Mouse (Mus musculus) lung, postnatal 36 days (tissue): ENCODE data around the gene Fbxw9.
"Not testable (repeated sequence)": the region's sequence is repeated elsewhere in the genome, so short reads cannot be mapped to it uniquely, and the experiment has no call there.

Experiments
- DNase-seq: peaks from one replicate; pipeline ENCODE4 v3.0.0; 2022; ENCODE audit warnings: mixed read lengths

Fbxw9 gene

GRCm38 (mm10) chr8:85037681-85038531 is 21.9 kb upstream of the Fbxw9 start:
- peak; percentile 52 for DNase-seq

GRCm38 (mm10) chr8:85043619-85044018 is 16.2 kb upstream of the Fbxw9 start:
- DNase-seq = peak; percentile 10

GRCm38 (mm10) chr8:85057367-85057766 is 2.5 kb upstream of the Fbxw9 start:
- no peak for DNase-seq

- no peak for DNase-seq
Measured at GRCm38 (mm10) chr8:85062603-85063002, 2.7 kb downstream of the Fbxw9 start.

- no peak for DNase-seq
Measured at GRCm38 (mm10) chr8:85065213-85065612, 5.4 kb downstream of the Fbxw9 start.

GRCm38 (mm10) chr8:85067155-85067554 is 7.3 kb downstream of the Fbxw9 start:
- DNase-seq = no peak

GRCm38 (mm10) chr8:85067982-85068381 is 8.1 kb downstream of the Fbxw9 start, which contains the start of gene Gm5741:
TSS of gene Gm5741 (minus strand) at chr8:85067982.
- DNase-seq = no peak

GRCm38 (mm10) chr8:85071041-85071440 is 11.2 kb downstream of the Fbxw9 start:
- DNase-seq = peak; percentile 37

- DNase-seq = peak; percentile 96
Measured at GRCm38 (mm10) chr8:85071514-85072281, 11.8 kb downstream of the Fbxw9 start, which contains the start of gene Dhps. TSS of gene Dhps (plus strand) at chr8:85071757.

GRCm38 (mm10) chr8:85072364-85072929 is 12.6 kb downstream of the Fbxw9 start:
- DNase-seq = no peak

- no peak for DNase-seq
Measured at GRCm38 (mm10) chr8:85073041-85073612, 13.3 kb downstream of the Fbxw9 start.

- no peak for DNase-seq
Measured at GRCm38 (mm10) chr8:85074167-85074566, 14.3 kb downstream of the Fbxw9 start.

GRCm38 (mm10) chr8:85074617-85075016 is 14.8 kb downstream of the Fbxw9 start:
- DNase-seq = no peak

GRCm38 (mm10) chr8:85076001-85076400 is 16.1 kb downstream of the Fbxw9 start:
- peak; percentile 68 for DNase-seq

- peak; percentile 90 for DNase-seq
Measured at GRCm38 (mm10) chr8:85076993-85077392, 17.1 kb downstream of the Fbxw9 start.

GRCm38 (mm10) chr8:85080214-85080531 is 20.3 kb downstream of the Fbxw9 start:
- no peak for DNase-seq

- peak; percentile 76 for DNase-seq
Measured at GRCm38 (mm10) chr8:85080532-85081215, 20.8 kb downstream of the Fbxw9 start, which contains the start of gene Wdr83os. TSS of gene Wdr83os (plus strand) at chr8:85080740.

- DNase-seq = peak; percentile 67
Measured at GRCm38 (mm10) chr8:85081216-85081555, 21.3 kb downstream of the Fbxw9 start, which contains the start of gene Wdr83. TSS of gene Wdr83 (minus strand) at chr8:85081306.

- DNase-seq = not testable (repeated sequence)
Measured at GRCm38 (mm10) chr8:85082169-85082568, 22.3 kb downstream of the Fbxw9 start.

- DNase-seq = peak; percentile 98
Measured at GRCm38 (mm10) chr8:85083108-85083813, 23.4 kb downstream of the Fbxw9 start, which contains the start of gene Man2b1. TSS of gene Man2b1 (plus strand) at chr8:85083270.

- peak; percentile 62 for DNase-seq
Measured at GRCm38 (mm10) chr8:85084633-85085032, 24.8 kb downstream of the Fbxw9 start.

- peak; percentile 43 for DNase-seq
Measured at GRCm38 (mm10) chr8:85086238-85086637, 26.4 kb downstream of the Fbxw9 start.
